Mouse (Mus musculus) heart, postnatal 4 days (tissue): ENCODE data around the gene Gm10142. TPM values are rescaled to one million over a fixed set of nuclear protein-coding genes. Genes with fewer than 3 reads are reported as not detected.
"Not testable (repeated sequence)": the region's sequence is repeated elsewhere in the genome, so short reads cannot be mapped to it uniquely, and the experiment has no call there.

ENCODE experiments used
- DNase-seq: peaks from one replicate; pipeline ENCODE4 v3.0.0; 2021
- total RNA-seq, 2 experiments: library from RNA; stranded (reverse); gene quantifications; 2 replicates each; pipeline ENCODE4 v1.2.3; 2021

Gm10142 gene
- total RNA-seq, result not detected

GRCm38 (mm10) chr10:77715507-77715906, at the start of gene Gm10142:
TSS of gene Gm10142 (plus strand) at chr10:77715807.
- DNase-seq, result no peak

- peak; percentile 21 for DNase-seq
Measured at GRCm38 (mm10) chr10:77666342-77666741, 49.3 kb upstream of the Gm10142 start.

GRCm38 (mm10) chr10:77667402-77667801, 48.2 kb upstream of the Gm10142 start:
- no peak for DNase-seq

DNA sequence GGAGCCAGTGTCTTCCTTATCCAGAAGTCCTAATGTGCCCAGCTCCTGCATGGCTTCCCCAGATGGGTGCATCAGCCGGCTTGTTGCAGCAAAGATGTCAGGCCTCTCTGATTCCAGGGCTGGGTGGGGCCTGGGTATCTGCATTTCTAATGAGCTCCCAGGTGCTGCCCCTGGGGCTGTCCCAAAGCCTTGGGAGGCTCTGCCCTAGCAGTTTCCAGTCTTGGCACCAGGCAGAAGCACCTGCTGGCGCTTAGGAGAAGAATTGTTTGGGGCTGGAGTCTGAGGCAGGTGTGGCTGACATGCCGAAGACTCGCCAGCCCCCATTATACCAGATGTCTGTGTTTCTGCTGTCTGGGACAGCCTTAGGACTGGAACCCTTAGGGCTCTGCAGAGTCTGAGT, 44.9 kb upstream of the Gm10142 start:
- no peak for DNase-seq

DNA sequence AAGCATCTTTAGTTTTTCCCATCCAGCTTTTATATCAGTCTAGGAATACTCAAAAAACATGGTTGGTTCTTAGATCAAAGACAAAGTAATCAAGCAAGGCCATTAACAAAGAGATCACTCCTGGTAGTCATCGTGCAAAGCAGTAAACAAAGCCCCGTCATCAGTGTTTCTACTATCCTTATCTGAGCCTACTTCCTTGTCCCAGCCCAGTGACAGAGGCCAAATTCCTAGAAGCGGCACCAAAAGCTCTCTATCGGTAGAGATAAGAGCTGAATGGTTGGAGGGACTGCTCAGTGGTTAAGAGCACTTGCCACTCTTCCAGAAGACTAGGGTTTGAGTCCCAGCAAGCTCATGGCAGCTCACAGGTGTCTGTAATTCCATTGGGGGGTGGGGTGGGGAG, 44.1 kb upstream of the Gm10142 start:
- no peak for DNase-seq

GRCm38 (mm10) chr10:77673765-77674164, 41.8 kb upstream of the Gm10142 start:
- DNase-seq, result no peak

GRCm38 (mm10) chr10:77677562-77677961, 38.0 kb upstream of the Gm10142 start:
- no peak for DNase-seq

DNA sequence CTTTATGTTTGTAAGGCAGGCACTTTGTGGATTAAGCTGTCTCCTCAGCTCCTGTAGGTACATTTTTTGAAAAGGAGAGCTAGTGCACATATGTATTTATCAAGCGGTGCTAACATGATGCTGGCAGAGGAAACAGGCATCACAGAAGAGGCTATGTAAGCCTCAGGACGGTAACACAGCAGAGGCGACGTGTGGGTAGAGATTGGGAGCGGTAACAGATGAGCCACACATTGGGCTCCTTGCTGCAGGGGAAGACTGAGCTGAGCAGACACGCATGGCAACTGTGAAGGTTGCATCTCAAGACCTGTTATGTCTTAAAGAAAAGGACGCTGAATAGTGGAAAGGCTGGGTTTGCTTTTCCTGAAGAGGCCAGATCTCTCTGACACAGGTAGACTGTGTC, 32.6 kb upstream of the Gm10142 start:
- no peak for DNase-seq

DNA sequence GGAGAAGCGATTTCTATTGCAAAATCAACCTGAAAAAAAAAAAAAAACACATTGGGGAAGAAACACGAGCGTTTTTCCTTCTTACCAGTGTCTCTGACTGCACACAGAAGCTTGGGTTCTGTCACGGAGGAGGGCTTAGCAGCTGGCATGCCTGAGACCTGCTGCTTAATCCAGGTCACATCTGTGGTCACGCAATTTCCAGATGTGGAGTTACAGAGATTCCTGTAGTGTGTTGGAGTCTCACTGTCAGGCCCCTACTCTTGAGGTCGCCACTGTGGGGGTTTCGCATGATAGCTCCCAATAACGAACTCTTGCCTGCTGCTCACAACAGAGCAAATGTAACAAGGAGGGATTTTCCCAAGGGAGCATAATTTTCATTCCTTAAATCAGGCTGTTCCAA, 31.4 kb upstream of the Gm10142 start:
- DNase-seq, result no peak

GRCm38 (mm10) chr10:77685895-77686664, 29.5 kb upstream of the Gm10142 start, which contains the start of gene Tspear:
TSS of gene Tspear (plus strand) at chr10:77686569.
- DNase-seq, result peak; percentile 21

GRCm38 (mm10) chr10:77687021-77687420, 28.6 kb upstream of the Gm10142 start:
- no peak for DNase-seq

GRCm38 (mm10) chr10:77690356-77690807, 25.2 kb upstream of the Gm10142 start, which contains the start of gene Gm19402:
TSS of gene Gm19402 (minus strand) at chr10:77690757.
- DNase-seq, result not testable (repeated sequence)

- DNase-seq, result no peak
Measured at GRCm38 (mm10) chr10:77697133-77697532, 18.5 kb upstream of the Gm10142 start, which contains the start of gene Gm9508. TSS of gene Gm9508 (minus strand) at chr10:77697233.

DNA sequence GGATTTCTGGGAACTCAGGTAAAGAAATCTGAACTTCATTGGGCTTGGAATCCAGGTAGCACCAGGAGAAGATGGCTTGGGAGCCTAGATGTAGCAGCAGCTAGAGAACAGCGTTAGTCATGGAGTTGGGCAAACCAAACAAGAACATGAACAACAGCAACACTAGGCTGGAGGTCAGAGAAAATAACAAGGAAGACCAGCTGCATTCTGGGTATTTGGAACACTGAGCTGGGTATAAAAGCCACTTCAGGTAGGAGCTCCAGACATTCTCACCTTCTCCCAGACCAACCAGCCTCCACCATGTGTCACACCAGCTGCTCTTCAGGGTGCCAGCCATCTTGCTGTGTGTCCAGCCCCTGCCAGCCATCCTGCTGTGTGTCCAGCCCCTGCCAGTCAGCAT, 9.3 kb upstream of the Gm10142 start, which contains the start of gene Gm10272:
TSS of gene Gm10272 (plus strand) at position 301 of the 400 bp plus-strand sequence.
- DNase-seq, result no peak

- DNase-seq, result no peak
Measured at GRCm38 (mm10) chr10:77709831-77710230, 5.8 kb upstream of the Gm10142 start.

DNA sequence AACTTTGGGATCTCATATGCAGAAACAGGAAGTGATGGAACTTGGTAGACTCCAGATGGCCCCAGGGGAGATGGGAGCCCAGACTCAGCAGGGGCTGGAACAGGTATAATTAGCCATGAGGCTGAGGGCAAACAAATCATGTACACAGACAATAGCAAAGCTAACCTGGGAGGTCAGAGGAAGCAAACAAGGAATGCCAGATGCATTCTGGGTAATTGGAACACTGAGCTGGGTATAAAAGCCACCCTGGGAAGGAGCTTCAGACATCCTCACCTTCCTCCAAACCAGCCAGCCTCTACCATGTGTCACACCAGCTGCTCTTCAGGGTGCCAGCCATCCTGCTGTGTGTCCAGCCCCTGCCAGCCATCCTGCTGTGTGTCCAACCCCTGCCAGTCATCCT, 4.5 kb upstream of the Gm10142 start, which contains the start of gene Gm10024:
TSS of gene Gm10024 (plus strand) at position 301 of the 400 bp plus-strand sequence.
- DNase-seq, result not testable (repeated sequence)

DNA sequence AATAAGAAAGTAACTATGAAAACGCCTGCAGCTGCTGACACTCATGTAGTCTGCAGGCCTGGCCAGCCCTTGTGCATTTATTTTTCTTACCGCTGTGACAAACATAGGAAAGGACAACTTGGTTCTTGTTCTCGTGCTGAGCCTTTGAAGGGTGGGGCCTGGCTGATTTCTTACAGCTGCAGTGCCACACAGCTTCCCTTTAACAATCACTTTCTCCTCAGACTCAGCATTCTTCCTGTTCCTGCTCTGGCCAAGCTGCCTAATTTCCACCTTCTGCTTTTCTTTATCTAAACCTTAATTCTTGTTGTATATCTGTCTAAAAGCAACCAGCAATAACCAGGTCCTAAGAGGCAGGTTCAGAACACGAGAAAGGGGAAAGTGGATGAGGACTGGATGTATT, 1.9 kb upstream of the Gm10142 start:
- DNase-seq, result no peak

DNA sequence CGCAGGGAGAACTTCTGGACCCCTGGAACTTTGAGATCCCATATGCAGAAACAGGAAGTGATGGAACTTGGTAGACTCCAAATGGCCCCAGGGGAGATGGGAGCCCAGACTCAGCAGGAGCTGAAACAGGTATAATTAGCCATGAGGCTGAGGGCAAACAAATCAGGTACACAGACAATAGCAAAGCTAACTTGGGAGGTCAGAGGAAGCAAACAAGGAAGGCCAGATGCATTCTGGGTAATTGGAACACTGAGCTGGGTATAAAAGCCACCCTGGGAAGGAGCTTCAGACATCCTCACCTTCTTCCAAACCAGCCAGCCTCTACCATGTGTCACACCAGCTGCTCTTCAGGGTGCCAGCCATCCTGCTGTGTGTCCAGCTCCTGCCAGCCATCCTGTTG, 4.7 kb downstream of the Gm10142 start, which contains the start of gene Krtap12-1:
TSS of gene Krtap12-1 (plus strand) at position 301 of the 400 bp plus-strand sequence.
- DNase-seq, result not testable (repeated sequence)

DNA sequence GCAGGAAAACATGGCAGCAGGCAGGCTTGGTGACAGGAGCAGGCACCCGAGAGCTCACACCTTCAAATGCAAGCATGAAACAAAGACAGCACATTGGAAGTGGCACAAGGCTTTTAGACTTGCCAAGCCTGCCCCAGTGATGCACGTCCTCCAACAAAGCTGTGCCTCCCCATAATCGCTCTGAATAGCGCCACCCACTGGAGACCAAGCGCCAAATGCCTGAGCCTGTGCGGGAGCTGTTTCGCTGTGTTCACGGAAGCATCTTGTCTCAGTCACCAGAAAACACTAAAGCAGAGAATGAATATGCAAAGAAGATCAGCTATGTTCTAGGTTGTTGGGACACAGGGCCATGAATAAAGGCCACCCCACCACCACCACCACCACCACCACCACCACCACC, 9.2 kb downstream of the Gm10142 start:
- no peak for DNase-seq

- DNase-seq, result no peak
Measured at GRCm38 (mm10) chr10:77726186-77726585, 10.6 kb downstream of the Gm10142 start, which contains the start of gene Gm10100. TSS of gene Gm10100 (plus strand) at chr10:77726486.

GRCm38 (mm10) chr10:77728280-77728679, 12.7 kb downstream of the Gm10142 start:
- DNase-seq, result no peak

- DNase-seq, result no peak
Measured at GRCm38 (mm10) chr10:77729241-77729640, 13.6 kb downstream of the Gm10142 start.

DNA sequence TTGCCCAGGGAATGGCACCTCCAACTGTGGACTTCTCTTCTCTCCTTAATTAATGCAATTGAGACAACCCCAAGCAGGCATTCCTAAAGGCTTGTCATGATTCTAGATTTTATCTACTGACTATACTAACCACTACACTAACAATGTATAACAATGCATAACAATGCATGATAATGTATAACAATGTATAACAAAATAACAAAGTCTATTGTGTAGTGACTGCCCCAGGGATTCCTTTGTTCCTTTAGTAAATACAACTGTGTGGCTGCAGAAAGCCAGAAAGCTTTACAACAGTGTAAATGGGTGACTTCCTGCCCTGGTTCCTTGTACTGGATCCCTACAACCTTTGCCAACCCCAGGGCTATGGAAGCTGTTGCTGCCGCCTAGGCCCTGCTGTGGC, 20.3 kb downstream of the Gm10142 start:
- no peak for DNase-seq

- DNase-seq, result no peak
Measured at GRCm38 (mm10) chr10:77738929-77739328, 23.3 kb downstream of the Gm10142 start.
